9 mouse cellular contexts compared by ENCODE assay signal in genomic region chr6:86052032-86052459, GRCm38 (mm10). TPM values are rescaled to one million over a fixed set of nuclear protein-coding genes. Genes with fewer than 3 reads are reported as not detected.
DNase-seq lines count a peak whose midpoint lies in the region; ATAC-seq and TF ChIP-seq lines count a peak whose summit lies in the region.
"Had no signal": no experiment of that assay in that cellular context is flagged by ENCODE, and none has a peak within 500 bp of the region (broad histone marks: within the 10 kb centered on the region; RNA-seq: fewer than 3 reads in every experiment).

No protein-coding gene starts in this region.

- no peaks in the 10 kb centered on the region for H3K36me3 ChIP-seq in neural tube, embryonic 15.5 days
- H3K36me3 ChIP-seq: stomach, embryonic 15.5 days had no signal

- WGBS in neural tube, embryonic 15.5 days, result 11% methylated on average over 7 of the region's 7 CpGs

- peak; percentile 57; the same call in 1 of the 2 replicates for ATAC-seq in erythroid progenitor cell, adult 5-6 weeks (replicated peaks; ENCODE audit: low FRiP score, poor library complexity, severe bottlenecking)
- peak; percentile 88 for ATAC-seq in neural tube, embryonic 15.5 days (ENCODE audit: low FRiP score)

- H3K4me2 ChIP-seq in neural tube, embryonic 15.5 days, result peak overlapping the region; percentile 46
- H3K4me2 ChIP-seq: stomach, embryonic 15.5 days had no signal

- no peak overlapping the region; the same call in 1 of the 2 replicates for H3K4me3 ChIP-seq in layer of hippocampus, adult 2 months
- H3K4me3 ChIP-seq in neural tube, embryonic 15.5 days (replicated peaks), result peak overlapping the region; percentile 5; the same call in 1 of the 2 replicates
- no peak overlapping the region for H3K4me3 ChIP-seq in gastrocnemius, adult 2 months
- H3K4me3 ChIP-seq: stomach, embryonic 15.5 days had no signal

- H3K27me3 ChIP-seq in neural tube, embryonic 15.5 days (replicated peaks), result no peaks in the 10 kb centered on the region
- H3K27me3 ChIP-seq: stomach, embryonic 15.5 days had no signal

- TF ChIP-seq CTCF in layer of hippocampus, adult 2 months (conservative IDR thresholded peaks at IDR 0.05), result no peak
- no peak for TF ChIP-seq CTCF in gastrocnemius, adult 2 months (IDR thresholded peaks at IDR 0.05)

- intact Hi-C loops in gastrocnemius, adult 2 months (cut with DNase I), result no loop called here

- H3K4me1 ChIP-seq in neural tube, embryonic 15.5 days, result peaks cover 65% of the 10 kb centered on the region
- H3K4me1 ChIP-seq: stomach, embryonic 15.5 days had no signal

- peak overlapping the region; percentile 88 for H3K27ac ChIP-seq in layer of hippocampus, adult 2 months
- H3K27ac ChIP-seq in neural tube, embryonic 15.5 days (replicated peaks), result peak overlapping the region; percentile 87
- no peak overlapping the region for H3K27ac ChIP-seq in gastrocnemius, adult 2 months
- H3K27ac ChIP-seq: liver, embryonic 14.5 days; stomach, embryonic 15.5 days had no signal

- peak overlapping the region; percentile 38 for H3K9ac ChIP-seq in neural tube, embryonic 15.5 days (replicated peaks)
- H3K9ac ChIP-seq: liver, embryonic 14.5 days; stomach, embryonic 15.5 days had no signal

- no peak for DNase-seq in layer of hippocampus, adult 2 months (ENCODE audit: low spot score in 2 of 2)
- no peak for DNase-seq in layer of hippocampus, postnatal 25 days (ENCODE audit: extremely low spot score in 1 of 2, low spot score in 1 of 2)
- DNase-seq in kidney, postnatal 36 days, result peak; percentile 6 to 19
- DNase-seq in layer of hippocampus, postnatal 36 days, result no peak
- DNase-seq in gastrocnemius, adult 2 months, result no peak

- H3K9me3 ChIP-seq in neural tube, embryonic 15.5 days (replicated peaks), result no peaks in the 10 kb centered on the region
- H3K9me3 ChIP-seq: stomach, embryonic 15.5 days had no signal

RNA-seq across cellular contexts. Expression of gene Add2, which starts 23.6 kb away (rescaled TPM):
- total RNA-seq in layer of hippocampus, adult 2 months (2021), result 100 to 1,000 TPM; 277 to 286 TPM
- total RNA-seq in layer of hippocampus, postnatal 25 days (2021), result 100 to 1,000 TPM; 279 to 295 TPM
- total RNA-seq in erythroid progenitor cell, adult 5-6 weeks (2015; ENCODE audit: low replicate concordance), result 138 and 175 TPM in 2 replicates
- 251 and 282 TPM in 2 replicates for total RNA-seq in erythroid progenitor cell, adult 5-6 weeks (2017; ENCODE audit: low replicate concordance)
- polyA plus RNA-seq in neural tube, embryonic 15.5 days (2015; fragmentation: Nextera tagmentation; extraction: Ambion mirVana), result 107 and 130 TPM in 2 replicates
- 100 to 1,000 TPM; 262 to 287 TPM for total RNA-seq in layer of hippocampus, postnatal 36 days (2021)
- total RNA-seq in gastrocnemius, adult 2 months (2021), result under 1 TPM in 1 of 2 experiments, not detected in 1; 0.11 TPM

RNA-seq across cellular contexts. Expression of gene Figla, which starts 36.1 kb away (rescaled TPM):
- total RNA-seq in layer of hippocampus, adult 2 months (2021), result not detected
- total RNA-seq in layer of hippocampus, postnatal 25 days (2021), result not detected
- total RNA-seq in erythroid progenitor cell, adult 5-6 weeks (2015; ENCODE audit: low replicate concordance), result not detected in 2 replicates
- not detected in 2 replicates for total RNA-seq in erythroid progenitor cell, adult 5-6 weeks (2017; ENCODE audit: low replicate concordance)
- not detected in 2 replicates for polyA plus RNA-seq in neural tube, embryonic 15.5 days (2015; fragmentation: Nextera tagmentation; extraction: Ambion mirVana)
- total RNA-seq in layer of hippocampus, postnatal 36 days (2021), result not detected
- not detected for total RNA-seq in gastrocnemius, adult 2 months (2021)
- polyA plus RNA-seq: liver, embryonic 14.5 days; stomach, embryonic 15.5 days had no signal

Comparison
In these comparisons a context has a peak if more than half of its experiments do, and no peak if none do; other contexts are left out.
1. DNase-seq: peak in kidney, postnatal 36 days (2 of 2); none in layer of hippocampus, adult 2 months (0 of 2), layer of hippocampus, postnatal 25 days (0 of 2), layer of hippocampus, postnatal 36 days (0 of 2) and gastrocnemius, adult 2 months (single experiment).
2. RNA of gene Add2, which starts 23.6 kb away (total RNA-seq): 279 to 295 TPM in layer of hippocampus, postnatal 25 days, 262 to 287 TPM in layer of hippocampus, postnatal 36 days, 277 to 286 TPM in layer of hippocampus, adult 2 months and 138 to 282 TPM in erythroid progenitor cell, adult 5-6 weeks; 0.11 TPM in gastrocnemius, adult 2 months; every median in the first group is over 100 times any median in the second.